Mouse (Mus musculus) T-helper 2 cell (primary cell): ENCODE measurements around the gene Cdk20.

Experiments
- in situ Hi-C: fragments of 300-600 bp; cut with MboI, MseI; formaldehyde crosslinking; loops from one replicate; pipeline ENCODE4 v1.15.1; 2025; ENCODE audit warnings: high pct_unique_total_duplicates

Gene Cdk20

DNA sequence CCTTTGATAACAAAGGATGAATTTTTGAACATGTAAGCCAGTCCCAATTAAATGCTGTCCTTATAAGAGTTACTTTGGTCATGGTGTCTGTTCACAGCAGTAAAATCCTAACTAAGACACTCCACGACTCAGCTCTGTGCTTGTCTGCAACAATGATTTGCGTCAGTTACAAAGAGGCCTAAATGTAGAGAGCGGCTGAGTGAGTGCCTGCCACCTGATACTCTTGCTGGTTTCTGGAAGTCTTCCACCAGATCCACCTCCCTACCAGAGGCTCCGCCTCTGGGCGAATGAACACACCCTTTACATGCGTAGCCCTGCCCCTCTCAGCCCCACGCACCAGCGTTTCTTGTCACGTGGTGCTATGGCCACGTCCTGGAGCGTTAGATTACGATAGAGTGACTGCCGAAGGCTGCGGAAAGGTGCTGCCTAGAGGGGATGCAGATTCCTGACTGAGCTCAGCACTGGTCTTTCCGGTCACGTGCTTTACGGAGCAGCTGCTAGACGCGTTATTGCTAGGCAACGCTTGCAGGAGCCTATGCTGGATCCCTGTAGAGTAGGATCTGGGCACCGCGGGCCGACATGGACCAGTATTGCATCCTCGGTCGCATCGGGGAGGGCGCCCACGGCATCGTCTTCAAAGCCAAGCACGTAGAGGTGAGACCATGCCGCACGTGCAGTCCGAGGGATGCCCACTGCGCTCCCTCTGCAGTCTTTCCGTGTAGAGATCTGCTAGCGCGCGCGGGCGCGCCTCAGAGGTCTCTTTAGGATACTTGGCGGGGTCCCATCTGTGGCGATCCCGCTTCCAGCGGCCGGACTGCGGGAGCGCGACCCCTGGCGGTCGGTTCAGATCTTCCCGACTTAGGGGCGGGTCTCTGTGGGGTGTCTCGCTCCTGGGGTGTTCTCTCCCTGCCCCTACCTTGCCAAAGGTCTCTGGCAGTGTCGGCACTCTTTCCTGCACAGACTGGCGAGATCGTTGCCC, at the start of gene Cdk20:
TSS of gene Cdk20 (plus strand) at position 298 of the 979 bp plus-strand sequence.
- in situ Hi-C loops = no loop called here

DNA sequence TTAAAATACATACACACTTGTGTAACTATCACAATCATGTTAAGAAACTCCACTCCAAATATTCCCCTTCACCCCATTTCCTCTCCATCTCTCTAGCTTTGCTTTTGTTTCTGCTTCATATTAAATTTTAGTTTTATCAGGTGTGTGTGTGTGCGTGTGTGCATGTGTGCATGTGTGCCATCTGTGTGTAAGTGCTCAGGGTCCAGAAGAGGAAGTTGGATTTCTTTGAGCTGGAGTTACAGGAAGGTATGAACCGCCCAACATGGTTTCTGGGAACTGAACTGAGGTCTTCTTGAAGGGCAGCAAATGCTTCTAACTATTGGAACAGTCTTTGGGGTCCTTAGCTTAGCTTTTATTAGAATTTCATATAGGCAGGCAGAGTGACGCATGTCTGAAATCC, 47.2 kb upstream of the Cdk20 start:
- in situ Hi-C loops = no loop called here

DNA sequence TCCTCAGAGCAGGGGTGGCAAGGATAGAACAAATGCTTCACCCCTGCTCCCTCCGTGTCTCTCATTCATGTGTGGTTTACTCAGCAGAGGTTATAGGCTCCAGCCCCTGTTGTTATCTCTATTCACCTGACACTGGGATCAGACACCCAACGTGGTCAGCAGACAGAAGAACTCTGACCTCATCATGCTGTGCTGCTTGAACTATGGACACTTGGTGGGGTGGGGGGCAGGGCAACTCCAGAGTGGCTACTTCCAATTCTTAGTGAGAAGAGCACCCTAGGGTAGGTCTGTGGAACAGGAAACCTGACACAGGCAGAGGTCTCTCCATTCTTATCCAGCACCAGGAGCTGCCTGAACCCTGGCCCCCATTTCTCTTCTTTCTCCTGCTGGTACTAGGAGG, 46.1 kb upstream of the Cdk20 start:
- in situ Hi-C loops = no loop called here

DNA sequence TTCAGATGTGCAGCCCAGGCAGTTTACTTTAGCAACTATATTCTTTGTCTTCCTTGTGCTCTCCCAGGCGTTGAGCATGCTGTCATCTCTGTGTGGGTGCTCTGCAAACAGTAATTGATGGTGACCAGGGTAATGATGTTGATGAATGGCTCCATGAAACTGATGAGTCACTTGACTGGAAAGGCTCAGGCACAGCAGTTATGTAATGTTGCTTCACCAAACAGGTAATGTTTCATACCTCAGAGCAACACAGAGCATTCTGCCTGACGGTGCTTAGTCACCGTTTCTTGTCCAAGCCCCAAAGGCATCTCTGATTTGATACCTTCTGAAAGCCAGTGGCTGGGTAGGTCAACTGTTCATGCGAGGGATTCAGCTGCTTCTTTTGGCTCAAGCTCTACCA, 43.7 kb upstream of the Cdk20 start:
- in situ Hi-C loops = no loop called here

DNA sequence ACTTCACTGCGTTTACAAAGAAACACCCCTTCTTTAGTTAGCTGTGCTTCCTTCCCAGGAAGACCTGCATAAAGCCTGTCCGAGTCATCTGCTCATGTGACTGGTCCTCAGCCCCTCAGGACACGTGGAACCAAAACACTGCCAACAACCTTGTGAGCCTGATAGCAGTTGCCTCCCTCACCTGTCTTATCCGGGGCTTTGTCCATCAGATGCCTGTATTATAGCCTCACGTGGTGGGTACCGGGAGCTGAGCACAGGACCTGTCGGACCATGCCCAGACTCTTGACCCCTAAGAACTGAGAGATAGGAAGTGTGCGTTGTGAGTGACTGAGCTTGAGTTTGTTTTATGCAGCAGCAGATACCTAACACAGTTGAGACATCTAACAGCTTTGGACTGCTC, 35.1 kb upstream of the Cdk20 start:
- in situ Hi-C loops = no loop called here

DNA sequence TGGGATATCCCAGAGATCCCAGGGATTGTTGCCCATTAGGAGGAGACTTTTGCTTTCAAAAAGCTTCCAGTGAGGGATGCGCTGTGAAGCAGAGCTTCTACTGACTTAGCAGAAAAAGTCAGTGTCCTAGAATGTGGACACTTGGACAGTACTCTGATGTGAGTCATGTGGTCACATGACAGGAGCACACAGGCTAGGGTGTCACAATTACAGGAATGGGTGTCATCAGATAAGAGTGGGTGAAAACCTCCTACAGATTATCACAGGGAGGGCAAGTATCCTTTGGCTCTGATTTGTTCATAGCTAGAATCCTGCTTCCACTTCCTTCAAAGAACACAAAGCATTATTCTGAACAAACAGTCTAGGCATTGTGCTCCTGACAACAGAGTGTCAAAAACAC, 34.0 kb upstream of the Cdk20 start:
- in situ Hi-C loops = no loop called here

DNA sequence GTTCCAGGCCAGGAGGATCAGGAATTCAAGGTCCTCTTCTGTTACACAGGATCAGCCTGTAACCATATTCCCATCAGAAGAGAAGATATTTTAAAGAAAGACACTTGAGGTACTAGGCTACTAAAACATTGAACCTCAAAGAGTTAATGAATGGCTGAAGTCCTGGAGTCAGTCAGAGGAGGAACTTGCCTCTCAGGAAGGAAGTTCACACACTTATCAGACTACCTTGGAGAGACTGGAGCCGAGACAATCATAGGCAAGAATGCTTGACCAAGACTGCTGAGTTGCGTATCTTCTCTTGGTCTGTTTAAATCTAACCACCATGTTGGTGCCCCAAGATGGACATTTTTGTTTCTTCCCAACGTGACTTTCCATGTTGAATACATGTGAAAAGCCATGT, 32.2 kb upstream of the Cdk20 start:
- in situ Hi-C loops = no loop called here

DNA sequence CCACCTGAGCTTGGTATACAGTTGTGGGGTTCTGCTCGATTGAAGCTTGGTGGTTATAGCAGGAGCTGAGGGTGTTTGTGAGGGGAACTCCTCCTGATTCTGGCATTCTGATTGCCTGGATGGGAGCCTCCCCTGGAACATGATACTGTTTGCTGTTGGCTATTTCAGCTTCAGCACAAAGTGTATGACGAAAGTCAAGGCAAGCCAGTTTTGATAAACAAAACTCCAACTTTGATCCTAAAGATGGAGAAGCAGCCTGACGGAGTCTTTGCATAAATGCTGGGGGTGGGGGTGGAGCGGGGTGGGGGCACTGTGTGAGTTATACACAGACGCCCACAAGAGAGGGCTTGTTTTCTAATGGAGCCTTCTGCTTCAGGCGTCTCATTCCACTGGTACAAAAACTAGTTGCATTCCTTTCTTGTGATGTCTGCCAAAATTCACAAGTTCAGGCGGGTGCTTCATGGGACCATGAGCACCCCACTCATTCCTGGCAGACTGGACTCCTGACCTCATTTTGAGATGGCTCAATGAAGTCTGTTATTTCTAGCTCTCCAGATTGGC, 31.2 kb upstream of the Cdk20 start:
- in situ Hi-C loops = no loop called here

DNA sequence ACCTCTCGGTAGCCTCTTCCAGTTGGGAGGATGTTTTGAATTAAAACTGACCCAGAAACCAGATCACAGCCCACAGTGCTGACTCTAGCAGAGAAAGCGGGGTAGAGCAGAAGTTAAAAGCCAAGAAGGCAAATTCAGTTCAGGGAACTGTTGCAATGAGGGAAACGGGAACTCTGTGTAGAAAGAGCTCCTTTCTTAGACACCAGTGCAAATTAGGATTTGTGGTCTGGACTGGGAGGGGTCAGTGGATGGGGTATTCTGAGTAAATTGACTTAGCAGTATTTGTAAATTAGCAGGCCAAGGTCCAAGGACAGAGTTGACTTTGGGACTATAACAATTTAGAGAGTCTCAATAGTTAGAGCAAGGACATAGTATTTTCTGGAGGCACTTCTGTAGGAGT, 30.1 kb upstream of the Cdk20 start:
- in situ Hi-C loops = no loop called here

DNA sequence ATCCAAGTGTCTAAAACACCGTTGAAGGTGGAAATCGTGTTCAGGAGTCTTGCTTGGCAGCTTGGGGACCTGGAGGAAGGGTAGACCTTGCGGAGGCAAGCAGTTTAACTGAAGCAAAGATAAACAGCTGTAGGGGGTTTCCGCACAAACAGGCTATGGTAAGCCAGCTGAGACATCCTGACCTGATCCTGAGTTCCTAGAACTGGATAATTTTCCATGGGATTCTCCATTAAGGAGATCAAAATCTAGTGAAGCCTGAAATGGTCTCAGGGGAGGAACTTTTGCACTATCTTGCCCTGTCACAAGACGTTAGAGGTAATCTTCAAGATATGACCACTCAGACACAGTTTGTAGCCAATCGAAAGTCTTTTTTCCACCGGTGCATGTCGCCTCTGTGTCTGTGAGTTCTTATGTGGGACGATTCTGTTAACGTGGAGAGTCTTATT, 29.6 kb upstream of the Cdk20 start:
- in situ Hi-C loops = no loop called here

DNA sequence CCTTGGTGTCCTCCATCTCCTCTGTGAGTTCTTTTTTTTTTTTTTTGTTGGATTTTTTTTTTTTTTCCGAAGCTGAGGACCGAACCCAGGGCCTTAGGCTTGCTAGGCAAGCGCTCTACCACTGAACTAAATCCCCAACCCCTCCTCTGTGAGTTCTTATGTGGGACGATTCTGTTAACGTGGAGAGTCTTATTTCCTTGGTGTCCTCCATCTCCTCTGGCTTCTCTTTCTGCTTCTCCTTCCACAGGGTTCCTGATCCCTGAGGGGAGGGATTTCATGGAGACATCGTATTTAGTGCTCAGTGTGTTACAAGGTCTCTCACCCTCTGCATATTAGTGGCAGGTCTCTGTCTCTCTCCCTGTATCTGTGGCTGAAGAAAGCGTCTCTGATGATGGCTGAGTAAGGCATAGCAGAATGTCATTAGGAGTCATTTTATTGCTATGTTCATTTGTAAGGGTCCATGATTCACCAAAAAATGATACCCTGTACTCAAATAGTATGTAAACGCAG, 29.1 kb upstream of the Cdk20 start:
- in situ Hi-C loops = no loop called here

DNA sequence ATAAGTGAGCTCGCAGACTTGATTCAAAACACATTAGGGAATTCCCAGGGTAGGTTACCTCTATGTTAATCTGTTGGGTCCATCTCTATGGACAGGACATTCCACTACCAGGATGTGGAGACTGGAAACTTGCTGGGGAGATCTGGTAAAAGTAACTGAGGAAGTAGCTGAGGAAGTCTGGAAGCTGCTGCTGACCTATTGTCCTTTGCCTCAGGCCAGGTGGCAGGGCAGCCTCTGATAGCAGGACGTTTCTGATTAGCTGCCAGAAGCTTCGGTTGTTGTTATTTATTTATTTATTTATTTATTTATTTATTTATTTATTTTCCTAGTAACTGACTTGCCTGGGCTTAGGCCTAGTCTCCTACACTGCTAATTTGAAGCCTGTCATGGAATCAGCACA, 28.6 kb upstream of the Cdk20 start:
- in situ Hi-C loops = no loop called here

DNA sequence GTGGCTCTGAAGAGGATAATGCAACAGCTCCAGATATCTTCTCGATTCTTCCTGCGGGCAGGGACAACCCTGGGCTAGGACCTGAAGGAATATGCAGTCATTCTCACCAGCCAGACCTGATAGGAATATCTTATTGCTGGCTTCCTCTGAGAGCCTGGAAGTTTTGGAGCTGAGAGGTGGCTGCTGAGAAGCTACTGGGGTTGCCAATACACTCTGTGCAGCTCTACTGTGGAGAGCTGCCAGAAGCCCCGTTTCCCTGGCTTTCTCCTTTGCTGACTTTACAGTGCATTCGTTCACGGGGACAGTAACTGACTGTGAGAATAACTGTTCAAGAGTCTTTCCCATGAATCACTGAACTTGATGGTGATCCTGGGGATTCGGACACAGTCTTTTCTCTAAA, 26.6 kb upstream of the Cdk20 start:
- in situ Hi-C loops = no loop called here

DNA sequence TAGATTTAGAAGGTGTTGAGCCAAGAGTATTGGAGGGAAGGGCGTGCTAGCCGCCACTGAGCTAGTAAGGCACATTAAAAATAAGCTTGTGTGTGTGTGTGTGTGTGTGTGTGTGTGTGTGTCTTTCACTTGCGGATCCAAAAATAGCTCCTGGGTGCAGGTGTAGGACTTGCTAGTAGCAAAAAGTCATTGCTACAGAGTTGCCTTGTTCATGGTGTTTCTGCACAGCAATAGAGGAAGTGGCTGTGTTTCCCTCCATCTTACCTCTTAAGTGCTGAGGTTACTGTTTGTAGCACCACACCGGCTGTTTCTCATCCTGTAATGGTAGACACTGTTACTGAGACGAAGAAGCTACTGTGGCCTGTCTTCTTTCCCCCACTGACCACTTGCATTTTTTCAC, 24.1 kb upstream of the Cdk20 start:
- in situ Hi-C loops = no loop called here

DNA sequence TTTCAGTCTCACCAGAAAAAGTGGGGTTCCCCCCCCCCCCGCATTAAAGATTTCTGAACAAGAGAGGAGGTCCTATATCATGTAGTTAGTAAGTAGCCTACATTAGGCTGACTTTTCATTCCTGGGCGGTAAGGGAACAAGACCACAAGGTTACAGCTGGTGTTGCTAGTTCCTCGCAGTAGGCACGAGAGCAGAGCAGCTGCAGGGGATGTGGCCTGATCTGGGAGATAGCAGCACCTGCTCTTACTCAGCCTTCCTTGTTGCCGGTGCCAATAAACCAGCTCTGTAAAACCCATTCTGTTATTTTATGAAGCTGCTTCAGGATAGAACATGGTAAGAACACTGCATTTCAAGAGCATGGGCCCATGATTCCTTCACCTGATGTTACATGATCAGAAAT, 21.5 kb upstream of the Cdk20 start:
- in situ Hi-C loops = no loop called here

DNA sequence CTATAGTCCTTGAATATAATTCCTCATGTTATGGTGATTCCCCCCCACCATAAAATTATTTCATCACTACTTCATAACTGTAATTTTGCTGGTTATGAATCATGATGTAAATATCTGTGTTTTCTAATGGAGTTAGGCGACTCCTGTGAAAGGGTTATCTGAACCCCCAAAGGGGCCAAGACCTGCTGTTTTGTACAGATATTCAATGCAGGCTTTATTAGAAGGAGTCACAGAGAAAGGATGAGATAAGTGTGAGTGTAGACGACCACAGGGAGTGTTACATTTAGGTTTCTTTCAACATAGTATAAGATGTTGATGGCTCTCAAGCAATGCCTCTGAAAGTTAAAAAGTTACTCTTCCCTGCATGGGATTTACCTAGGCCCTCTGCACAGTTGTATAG, 20.8 kb upstream of the Cdk20 start:
- in situ Hi-C loops = no loop called here

DNA sequence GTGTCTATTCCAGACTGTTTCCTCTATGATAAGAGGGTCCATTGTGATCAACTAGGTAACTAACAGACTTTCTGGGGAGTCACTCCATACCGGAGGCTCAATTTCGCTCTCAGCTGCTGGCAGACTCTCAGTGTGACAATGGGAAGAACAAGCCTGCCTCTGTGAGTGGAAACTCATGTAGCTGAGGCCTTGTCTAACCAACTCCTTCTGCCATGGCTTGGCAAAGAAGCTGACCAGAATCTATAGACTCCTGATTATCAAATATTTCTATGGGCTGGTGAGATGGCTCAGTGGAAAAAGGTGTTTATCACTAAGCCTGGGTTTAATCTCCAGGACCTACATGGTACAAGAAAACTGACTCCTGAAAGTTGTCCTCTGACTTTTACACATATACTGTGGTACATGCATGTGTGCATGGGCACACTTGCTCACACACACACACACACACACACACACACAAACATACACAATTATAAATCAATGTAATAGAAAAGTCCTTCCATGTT, 19.3 kb upstream of the Cdk20 start:
- in situ Hi-C loops = no loop called here

DNA sequence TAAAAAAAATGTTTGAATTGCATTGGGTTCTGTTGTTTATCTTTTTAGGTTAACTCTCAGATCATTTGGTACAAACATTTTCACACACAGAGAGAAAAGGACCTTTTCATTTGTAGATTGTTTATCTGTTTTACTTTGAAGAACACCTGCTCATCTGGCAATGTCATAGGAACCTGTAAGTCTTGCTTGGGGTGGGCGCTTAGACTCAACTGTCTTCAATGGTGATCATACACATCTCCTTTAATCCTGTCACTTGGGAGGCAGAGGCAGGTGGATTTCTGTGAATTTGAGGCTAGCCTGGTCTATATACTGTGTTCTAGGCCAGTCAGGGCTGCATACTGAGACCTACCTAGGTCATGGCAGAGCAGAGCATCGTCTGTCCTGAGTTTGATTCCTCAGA, 16.5 kb upstream of the Cdk20 start:
- in situ Hi-C loops = no loop called here

DNA sequence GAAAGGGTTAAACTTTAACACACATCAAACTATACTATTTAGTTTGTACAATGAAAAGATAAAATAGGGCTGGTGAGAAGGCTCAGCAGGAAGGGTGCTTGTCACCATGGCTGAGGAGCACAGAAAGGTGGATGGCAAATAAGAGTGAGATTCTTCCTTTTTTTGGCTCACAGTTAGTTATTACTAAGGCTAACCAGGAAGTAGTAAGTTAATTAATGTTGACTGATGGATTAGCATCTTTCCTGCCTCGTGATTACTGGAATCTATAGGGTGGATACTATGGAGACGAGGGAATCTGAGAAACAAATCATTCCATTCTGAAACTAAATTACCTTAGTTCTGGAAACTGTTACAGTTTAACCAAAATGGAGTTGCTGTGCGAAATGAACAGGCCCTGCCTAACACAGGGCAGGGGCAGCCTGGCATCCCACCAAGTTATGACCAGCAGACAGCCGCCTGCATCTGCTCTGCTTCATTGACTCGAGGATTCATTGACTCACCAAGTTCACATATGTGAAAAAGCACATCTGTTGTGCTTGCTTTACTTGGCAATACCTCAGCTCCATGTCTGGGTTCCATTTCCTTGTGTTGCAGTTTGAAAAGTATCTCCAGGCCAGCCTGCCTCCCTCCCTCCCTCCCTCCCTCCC, 15.0 kb upstream of the Cdk20 start:
- in situ Hi-C loops = no loop called here

DNA sequence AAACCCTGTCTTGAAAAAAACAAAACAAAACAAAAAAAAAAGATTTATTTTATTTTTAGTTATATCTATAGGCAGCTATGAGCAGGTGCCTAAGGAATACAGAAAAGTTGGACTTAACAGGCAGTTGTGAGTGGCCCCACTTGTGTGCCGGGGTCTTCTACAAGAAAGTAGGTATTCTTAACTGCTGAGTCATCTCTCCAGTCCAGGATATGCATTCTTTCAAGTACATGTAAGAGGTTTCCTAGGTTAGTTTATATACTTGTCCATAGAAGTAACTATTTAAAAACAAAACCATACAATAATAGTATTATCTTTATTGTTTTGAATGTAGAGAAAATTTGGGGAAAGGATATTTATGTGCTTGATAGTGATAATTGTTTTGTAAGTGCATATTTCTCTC, 11.3 kb upstream of the Cdk20 start:
- in situ Hi-C loops = no loop called here

DNA sequence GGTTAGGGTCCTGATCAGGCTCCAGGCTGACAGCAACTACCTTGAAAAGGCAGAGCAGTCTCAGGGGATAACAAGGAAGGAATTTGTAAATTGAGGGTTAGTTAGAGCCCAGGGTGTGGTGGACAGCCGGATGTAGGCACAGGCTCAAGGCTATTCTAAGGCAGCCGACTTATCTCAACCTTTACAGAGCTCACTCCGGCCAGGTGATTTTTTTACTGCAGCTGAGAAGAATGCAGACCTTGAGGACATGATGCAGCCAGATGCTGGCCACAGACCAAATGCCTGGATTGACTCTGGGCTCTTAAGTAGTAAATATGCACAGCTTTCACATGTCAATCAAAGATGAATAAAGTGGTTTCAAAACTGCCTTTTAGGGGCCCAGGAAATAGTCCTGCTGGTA, 10.7 kb upstream of the Cdk20 start:
- in situ Hi-C loops = no loop called here

DNA sequence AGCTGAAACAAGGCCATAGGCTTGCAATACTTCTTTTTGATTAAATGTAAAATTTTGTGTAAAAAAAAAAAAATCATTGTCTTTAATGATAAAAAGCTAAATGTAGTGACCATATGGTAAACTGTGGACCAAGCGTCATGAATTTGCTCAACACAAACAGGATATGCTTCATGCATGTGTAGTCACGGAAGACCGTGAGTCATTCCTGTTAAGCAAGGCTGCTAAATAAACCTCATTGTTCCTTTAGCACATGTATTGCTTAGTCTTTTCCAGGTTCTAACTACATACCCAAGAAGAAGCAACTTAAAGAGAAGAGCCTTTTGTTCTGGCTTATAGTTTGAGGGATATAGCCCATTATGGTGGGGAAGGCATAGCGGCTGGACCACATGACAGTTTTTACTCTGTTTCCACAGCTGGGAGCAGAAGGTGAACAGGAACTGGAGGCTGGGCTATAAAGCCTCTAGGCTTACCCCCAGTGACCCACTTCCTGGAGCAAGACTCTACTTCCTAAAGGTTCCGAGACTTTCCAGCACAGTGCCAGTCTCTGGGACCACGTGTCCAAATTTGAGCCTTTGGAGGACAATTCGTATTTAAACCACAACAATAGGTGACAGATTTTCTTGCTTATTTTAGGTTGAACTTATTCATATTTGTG, 10.0 kb upstream of the Cdk20 start:
- in situ Hi-C loops = no loop called here
